Mouse (Mus musculus) spleen, adult 2 months (tissue): ENCODE results near the gene Mindy1.

Source experiments
- CTCF ChIP-seq: fragments of 200-500 bp; IDR thresholded peaks from 2 replicates; pipeline ENCODE4 v1.5.1; 2011; ENCODE audit warnings: mild to moderate bottlenecking, inconsistent platforms; ENCODE audit not compliant: insufficient read depth, insufficient read length, insufficient replicate concordance; ENCODE audit errors: extremely low read depth
- POLR2A ChIP-seq: fragments of 200-500 bp; IDR thresholded peaks from 2 replicates; pipeline ENCODE4 v1.6.1; 2011; ENCODE audit warnings: low read depth, low read length, inconsistent platforms

DNA sequence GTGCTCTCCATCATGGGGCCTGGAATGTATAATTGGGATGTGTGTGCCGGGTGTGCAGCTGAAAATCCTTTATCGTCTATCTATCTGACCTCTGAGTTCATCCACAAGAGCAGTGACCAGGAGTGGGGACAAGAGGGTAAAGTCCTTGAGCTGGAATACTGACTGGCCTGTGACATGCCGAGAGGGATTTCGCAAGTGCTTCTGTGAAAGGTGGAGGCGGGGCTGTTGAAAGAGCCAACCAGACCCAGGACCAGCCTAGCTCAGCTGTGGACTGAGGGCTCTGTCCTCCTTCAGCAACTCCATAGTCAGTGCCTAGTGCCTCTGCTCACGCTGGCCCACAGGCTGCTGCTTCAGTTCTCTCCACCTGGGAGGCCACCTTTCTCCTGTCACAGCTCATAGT lies 37.4 kb downstream of the Mindy1 start:
- TF ChIP-seq CTCF (no peak), POLR2A (no peak)
